Mouse (Mus musculus) kidney, adult 2 months (tissue): ENCODE data around the gene E2f6. TPM values are rescaled to one million over a fixed set of nuclear protein-coding genes. Genes with fewer than 3 reads are reported as not detected.

Source experiments
- DNase-seq: peaks from one replicate; pipeline ENCODE4 v3.0.0; 2021
- H3K27ac ChIP-seq: fragments of 200-500 bp; 2 replicates; pipeline ENCODE4 v1.5.1; 2012; ENCODE audit warnings: low read depth, low read length, control low read depth, inconsistent platforms; ENCODE audit not compliant: insufficient read depth
- H3K27me3 ChIP-seq: fragments of 200-500 bp; replicated peaks from 2 replicates; pipeline ENCODE4 v1.6.1; 2012; ENCODE audit warnings: mild to moderate bottlenecking, moderate library complexity, low read length, inconsistent platforms; ENCODE audit not compliant: control insufficient read depth, insufficient read depth
- H3K36me3 ChIP-seq: fragments of 200-500 bp; 2 replicates; pipeline ENCODE4 v1.6.1; 2012; ENCODE audit warnings: mild to moderate bottlenecking, moderate library complexity, low read length, inconsistent platforms; ENCODE audit not compliant: control insufficient read depth, insufficient read depth
- H3K4me1 ChIP-seq: fragments of 200-500 bp; 2 replicates; pipeline ENCODE4 v1.6.1; 2011; ENCODE audit warnings: low read length; ENCODE audit not compliant: control insufficient read depth, insufficient read depth
- H3K4me3 ChIP-seq: fragments of 200-500 bp; 2 replicates; pipeline ENCODE4 v1.5.1; 2011; ENCODE audit warnings: mild to moderate bottlenecking, low read depth, low read length, control low read depth; ENCODE audit not compliant: insufficient read depth
- CTCF ChIP-seq: fragments of 200-500 bp; conservative IDR thresholded peaks from 2 replicates; pipeline ENCODE4 v1.5.1; 2011; ENCODE audit warnings: low read depth, mild to moderate bottlenecking, control low read depth, low read length, moderate library complexity, mixed read lengths; ENCODE audit not compliant: insufficient read depth, insufficient read length
- POLR2A ChIP-seq: fragments of 200-500 bp; IDR thresholded peaks from one replicate; pipeline ENCODE4 v1.6.1; 2011; ENCODE audit warnings: low read depth, low read length, control low read depth
- WGBS: fragments of 180-500 bp; shearing (Covaris S2); methylation state at CpG from one replicate; pipeline ENCODE4 v1.1.7; 2018; 5-methylcytosine and 5-hydroxymethylcytosine counted together
- polyA plus RNA-seq: library from polyadenylated mRNA; depleted of rRNA; stranded (reverse); fragments of >200 nt; gene quantifications from 2 replicates; pipeline ENCODE4 v1.2.3, GENCODE M21; 2012

E2f6 gene
- polyA plus RNA-seq, 1 experiment = 15.5 TPM

GRCm38 (mm10) chr12:16769601-16770165, 41.1 kb upstream of the E2f6 start:
- no peak for DNase-seq
- Histone ChIP-seq H3K27me3 (no peaks in the 10 kb centered on the region), H3K36me3 (no peaks in the 10 kb centered on the region), H3K27ac (no peak overlapping the region), H3K4me3 (no peak overlapping the region), H3K4me1 (no peaks in the 10 kb centered on the region)
- TF ChIP-seq POLR2A (no peak), CTCF (no peak)
- WGBS = 93% methylated on average over 6 of the region's 6 CpGs

- no peaks in the 10 kb centered on the region for H3K36me3 ChIP-seq
- DNase-seq = no peak
- H3K4me1 ChIP-seq = no peaks in the 10 kb centered on the region
- no peaks in the 10 kb centered on the region for H3K27me3 ChIP-seq
- 42% methylated on average over 4 of the region's 4 CpGs for WGBS
- no peak overlapping the region for H3K27ac ChIP-seq
- TF ChIP-seq POLR2A = no peak
- no peak for TF ChIP-seq CTCF
- no peak overlapping the region for H3K4me3 ChIP-seq
Observed at GRCm38 (mm10) chr12:16774605-16775004, 36.2 kb upstream of the E2f6 start.

DNA sequence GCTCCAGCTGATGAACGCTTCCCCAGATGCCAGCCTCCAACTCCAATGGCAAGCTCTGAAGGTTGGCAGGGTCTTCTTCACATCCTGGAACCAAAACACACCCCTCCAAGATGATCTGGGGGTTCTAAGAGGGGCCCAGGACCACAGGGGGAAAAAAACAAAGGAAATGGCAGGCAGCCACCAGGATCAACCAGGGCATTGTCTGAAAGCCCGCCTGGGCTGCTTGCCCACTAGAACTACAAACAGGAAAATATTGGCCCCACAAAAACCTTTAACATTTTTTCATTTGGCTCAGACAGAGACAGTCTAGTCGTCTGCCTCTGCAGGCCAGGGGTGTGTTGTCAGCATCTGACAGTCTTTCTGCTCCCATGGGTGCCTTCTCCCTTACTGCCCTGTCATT, 35.4 kb upstream of the E2f6 start:
- Histone ChIP-seq H3K4me1 (no peaks in the 10 kb centered on the region), H3K4me3 (no peak overlapping the region), H3K27me3 (no peaks in the 10 kb centered on the region), H3K36me3 (no peaks in the 10 kb centered on the region), H3K27ac (no peak overlapping the region)
- DNase-seq = no peak
- 46% methylated on average over 3 of the region's 3 CpGs for WGBS
- TF ChIP-seq CTCF = no peak
- TF ChIP-seq POLR2A = no peak

GRCm38 (mm10) chr12:16778523-16778922, 32.2 kb upstream of the E2f6 start:
- no peaks in the 10 kb centered on the region for H3K27me3 ChIP-seq
- no peak overlapping the region for H3K4me3 ChIP-seq
- TF ChIP-seq POLR2A = no peak
- no peak for TF ChIP-seq CTCF
- WGBS = 72% methylated on average over 5 of the region's 5 CpGs
- H3K36me3 ChIP-seq = no peaks in the 10 kb centered on the region
- no peak for DNase-seq
- no peak overlapping the region for H3K27ac ChIP-seq
- H3K4me1 ChIP-seq = no peaks in the 10 kb centered on the region

- no peaks in the 10 kb centered on the region for H3K36me3 ChIP-seq
- no peaks in the 10 kb centered on the region for H3K4me1 ChIP-seq
- H3K27me3 ChIP-seq = no peaks in the 10 kb centered on the region
- no peak overlapping the region for H3K4me3 ChIP-seq
- H3K27ac ChIP-seq = no peak overlapping the region
- DNase-seq = no peak
- TF ChIP-seq CTCF (no peak), POLR2A (no peak)
- 75% methylated on average over 2 of the region's 2 CpGs for WGBS
Observed at GRCm38 (mm10) chr12:16779165-16779564, 31.6 kb upstream of the E2f6 start.

DNA sequence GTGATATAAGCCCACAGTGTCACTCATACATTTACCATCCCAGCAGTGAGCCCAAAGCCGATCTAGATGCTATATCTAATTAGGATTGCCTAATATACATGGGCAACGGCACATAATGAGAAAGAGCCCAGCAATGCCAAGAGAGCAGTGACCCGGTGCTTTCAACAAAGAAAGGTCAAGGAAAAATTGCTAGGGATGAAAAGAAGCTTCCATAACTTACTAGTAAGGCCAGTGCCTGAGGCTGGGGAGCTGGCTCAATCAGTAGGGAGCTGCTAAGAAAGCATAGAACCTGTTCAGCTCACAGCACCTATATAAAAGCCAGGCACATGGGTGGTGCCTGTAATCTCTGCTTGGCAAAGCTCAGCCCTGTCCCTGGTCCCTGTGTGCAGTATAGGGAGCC, 30.4 kb upstream of the E2f6 start:
- no peak for DNase-seq
- H3K27me3 ChIP-seq = no peaks in the 10 kb centered on the region
- no peaks in the 10 kb centered on the region for H3K4me1 ChIP-seq
- H3K4me3 ChIP-seq = no peak overlapping the region
- H3K36me3 ChIP-seq = no peaks in the 10 kb centered on the region
- no peak overlapping the region for H3K27ac ChIP-seq
- TF ChIP-seq CTCF (no peak), POLR2A (no peak)
- 70% methylated on average over 3 of the region's 3 CpGs for WGBS

DNA sequence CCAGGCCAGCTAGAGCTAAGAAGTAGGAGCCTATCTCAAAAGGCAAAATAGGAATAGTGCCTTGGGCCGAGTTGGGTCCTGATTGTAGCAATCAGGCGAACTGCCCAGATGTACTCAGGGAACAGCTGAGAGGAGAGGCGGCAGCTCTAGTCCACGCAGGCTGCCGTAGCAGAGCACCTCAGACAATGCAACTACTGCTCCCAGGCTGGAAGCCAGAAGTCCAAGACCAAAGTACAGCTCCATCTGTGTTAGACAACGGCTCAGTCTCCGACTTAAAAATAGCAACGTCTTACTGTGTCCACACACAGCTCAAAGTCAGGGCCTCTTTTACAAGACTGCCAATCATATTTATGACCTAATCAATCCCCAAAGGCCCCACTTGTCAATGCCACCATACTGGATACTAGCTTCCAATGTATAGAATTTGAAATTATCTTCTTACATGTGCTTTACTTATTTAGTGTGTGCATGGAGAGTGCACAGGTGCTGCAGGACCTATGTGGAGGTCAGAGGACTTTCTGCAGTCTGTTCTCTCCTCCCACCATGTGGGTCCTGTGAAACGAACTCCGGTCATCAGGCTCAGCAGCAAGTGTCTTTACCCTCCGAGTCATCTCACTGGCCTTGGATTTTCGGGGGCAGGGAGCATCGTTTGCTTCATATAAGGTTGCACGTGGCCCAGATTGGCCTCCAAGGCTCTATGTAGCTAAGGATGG, 29.6 kb upstream of the E2f6 start:
- H3K27me3 ChIP-seq = no peaks in the 10 kb centered on the region
- WGBS = 70% methylated on average over 14 of the region's 14 CpGs
- H3K4me1 ChIP-seq = no peaks in the 10 kb centered on the region
- H3K27ac ChIP-seq = no peak overlapping the region
- peak; percentile 57 for DNase-seq
- TF ChIP-seq POLR2A = no peak
- no peak for TF ChIP-seq CTCF
- no peak overlapping the region for H3K4me3 ChIP-seq
- H3K36me3 ChIP-seq = no peaks in the 10 kb centered on the region

GRCm38 (mm10) chr12:16788600-16788999, 22.2 kb upstream of the E2f6 start:
- no peak overlapping the region for H3K4me3 ChIP-seq
- TF ChIP-seq CTCF (no peak), POLR2A (no peak)
- 86% methylated on average over 2 of the region's 2 CpGs for WGBS
- H3K27ac ChIP-seq = no peak overlapping the region
- no peak for DNase-seq
- no peaks in the 10 kb centered on the region; the same call in 1 of the 2 replicates for H3K27me3 ChIP-seq
- no peaks in the 10 kb centered on the region for H3K36me3 ChIP-seq
- H3K4me1 ChIP-seq = no peaks in the 10 kb centered on the region
